In genomic region chr17:46858749-46859444, GRCm38 (mm10) we compare ENCODE assay signal across 9 mouse cellular contexts. TPM values are rescaled to one million over a fixed set of nuclear protein-coding genes. Genes with fewer than 3 reads are reported as not detected.
DNase-seq lines count a peak whose midpoint lies in the region; ATAC-seq and TF ChIP-seq lines count a peak whose summit lies in the region.
"Had no signal": no experiment of that assay in that cellular context is flagged by ENCODE, and none has a peak within 500 bp of the region (broad histone marks: within the 10 kb centered on the region; RNA-seq: fewer than 3 reads in every experiment).

No protein-coding gene starts in this region.

- H3K27ac ChIP-seq in kidney, postnatal 0 days: peak overlapping the region; percentile 100
- peak overlapping the region; percentile 100 for H3K27ac ChIP-seq in intestine, embryonic 16.5 days (ENCODE audit: low read length)
- H3K27ac ChIP-seq in neural tube, embryonic 15.5 days (replicated peaks): peak overlapping the region; percentile 100

- H3K4me1 ChIP-seq in kidney, postnatal 0 days (replicated peaks; ENCODE audit: insufficient read depth, low read length): peaks cover 10% of the 10 kb centered on the region; the same call in 1 of the 2 replicates
- H3K4me1 ChIP-seq in intestine, embryonic 16.5 days (ENCODE audit: control insufficient read depth, insufficient read depth, low read length): peaks cover 13% of the 10 kb centered on the region
- H3K4me1 ChIP-seq in neural tube, embryonic 15.5 days: peaks cover 32% of the 10 kb centered on the region

- no peak for TF ChIP-seq CTCF in kidney, postnatal 0 days (IDR thresholded peaks at IDR 0.05; ENCODE audit: low read depth)

- peak overlapping the region; percentile 100 for H3K9ac ChIP-seq in kidney, postnatal 0 days (ENCODE audit: low read depth, low read length)
- H3K9ac ChIP-seq in intestine, embryonic 16.5 days (ENCODE audit: low read depth, low read length): peak overlapping the region; percentile 100
- H3K9ac ChIP-seq in neural tube, embryonic 15.5 days (replicated peaks): peak overlapping the region; percentile 100

- no peaks in the 10 kb centered on the region for H3K36me3 ChIP-seq in kidney, postnatal 0 days (ENCODE audit: insufficient read depth, low read length)
- no peaks in the 10 kb centered on the region for H3K36me3 ChIP-seq in intestine, embryonic 16.5 days (ENCODE audit: control insufficient read depth, insufficient read depth, low read length)
- H3K36me3 ChIP-seq in neural tube, embryonic 15.5 days: no peaks in the 10 kb centered on the region

- H3K4me2 ChIP-seq in kidney, postnatal 0 days (ENCODE audit: low read length): peak overlapping the region; percentile 67
- H3K4me2 ChIP-seq in intestine, embryonic 16.5 days (ENCODE audit: low read depth, low read length): peak overlapping the region; percentile 45
- H3K4me2 ChIP-seq in neural tube, embryonic 15.5 days: peak overlapping the region; percentile 64

- DNase-seq in kidney, postnatal 0 days (ENCODE audit: low spot score): no peak
- no peak for DNase-seq in kidney, postnatal 10 days
- DNase-seq in c-Kit-positive CD71-positive TER-119-positive erythroid progenitor cells, embryonic 14.5 days (ENCODE audit: low spot score): peak; percentile 20
- no peak for DNase-seq in layer of hippocampus, adult 8-10 months (ENCODE audit: low spot score in 2 of 2)
- no peak for DNase-seq in spleen, postnatal 14 days (ENCODE audit: low spot score in 2 of 2)
- DNase-seq in lung, postnatal 4 days: no peak

- ATAC-seq in kidney, postnatal 0 days (replicated peaks; ENCODE audit: low FRiP score, low read depth): no peak
- ATAC-seq in intestine, embryonic 16.5 days: no peak
- ATAC-seq in neural tube, embryonic 15.5 days (ENCODE audit: low FRiP score): no peak

- H3K4me3 ChIP-seq in kidney, postnatal 0 days (replicated peaks; ENCODE audit: low read depth, low read length): peak overlapping the region; percentile 100
- H3K4me3 ChIP-seq in intestine, embryonic 16.5 days (ENCODE audit: low read length): peak overlapping the region; percentile 82
- H3K4me3 ChIP-seq in neural tube, embryonic 15.5 days (replicated peaks): peak overlapping the region; percentile 92

- no peaks in the 10 kb centered on the region for H3K27me3 ChIP-seq in kidney, postnatal 0 days (ENCODE audit: insufficient read depth, low read length)
- H3K27me3 ChIP-seq in intestine, embryonic 16.5 days (replicated peaks; ENCODE audit: control insufficient read depth, insufficient read depth, low read length): no peaks in the 10 kb centered on the region
- no peaks in the 10 kb centered on the region for H3K27me3 ChIP-seq in neural tube, embryonic 15.5 days (replicated peaks)

- no peaks in the 10 kb centered on the region for H3K9me3 ChIP-seq in kidney, postnatal 0 days (replicated peaks; ENCODE audit: low read length)
- no peaks in the 10 kb centered on the region for H3K9me3 ChIP-seq in intestine, embryonic 16.5 days (ENCODE audit: control insufficient read depth, low read length)
- no peaks in the 10 kb centered on the region for H3K9me3 ChIP-seq in neural tube, embryonic 15.5 days (replicated peaks)

- WGBS in kidney, postnatal 0 days: 18% methylated on average over 9 of the region's 9 CpGs
- 15% methylated on average over 9 of the region's 9 CpGs for WGBS in intestine, embryonic 16.5 days
- WGBS in neural tube, embryonic 15.5 days: 17% methylated on average over 9 of the region's 9 CpGs

RNA-seq across cellular contexts. Expression of gene Bicral, which starts 0.6 kb away (rescaled TPM):
- 2.9 and 4.1 TPM in 2 replicates for polyA plus RNA-seq in kidney, postnatal 0 days (2015; fragmentation: Nextera tagmentation; extraction: Ambion mirVana)
- polyA plus RNA-seq in intestine, embryonic 16.5 days (2015; fragmentation: Nextera tagmentation; extraction: Ambion mirVana): 3.0 TPM in 2 replicates
- 6.6 and 8.3 TPM in 2 replicates for polyA plus RNA-seq in neural tube, embryonic 15.5 days (2015; fragmentation: Nextera tagmentation; extraction: Ambion mirVana)
- 10 to 100 TPM; 51.9 to 67.7 (median 61.2) TPM for total RNA-seq in layer of hippocampus, adult 8-10 months (2022)

RNA-seq across cellular contexts. Expression of gene Tbcc, which starts 31.6 kb away (rescaled TPM):
- 58.2 and 71.4 TPM in 2 replicates for polyA plus RNA-seq in kidney, postnatal 0 days (2015; fragmentation: Nextera tagmentation; extraction: Ambion mirVana)
- 31.8 and 35.8 TPM in 2 replicates for polyA plus RNA-seq in intestine, embryonic 16.5 days (2015; fragmentation: Nextera tagmentation; extraction: Ambion mirVana)
- 55.9 and 62.5 TPM in 2 replicates for polyA plus RNA-seq in neural tube, embryonic 15.5 days (2015; fragmentation: Nextera tagmentation; extraction: Ambion mirVana)
- total RNA-seq in layer of hippocampus, adult 8-10 months (2022): 10 to 100 TPM; 24.8 to 38.5 (median 33.2) TPM

RNA-seq across cellular contexts. Expression of gene Prph2, which starts 51.4 kb away (rescaled TPM):
- 0.11 and 0.16 TPM in 2 replicates for polyA plus RNA-seq in kidney, postnatal 0 days (2015; fragmentation: Nextera tagmentation; extraction: Ambion mirVana)
- polyA plus RNA-seq in intestine, embryonic 16.5 days (2015; fragmentation: Nextera tagmentation; extraction: Ambion mirVana): not detected in 2 replicates
- polyA plus RNA-seq in neural tube, embryonic 15.5 days (2015; fragmentation: Nextera tagmentation; extraction: Ambion mirVana): not detected in 2 replicates
- not detected for total RNA-seq in layer of hippocampus, adult 8-10 months (2022)
- total RNA-seq: common myeloid progenitor, adult 5-6 weeks had no signal
